Mouse (Mus musculus) adrenal gland, postnatal 10 days (tissue): ENCODE measurements around the gene Mrpl27. TPM values are rescaled to one million over a fixed set of nuclear protein-coding genes. Genes with fewer than 3 reads are reported as not detected.

ENCODE experiments used
- total RNA-seq, 2 experiments: library from RNA; stranded (reverse); gene quantifications; 2 replicates each; pipeline ENCODE4 v1.2.3; 2021

The Mrpl27 gene
- total RNA-seq, 2 experiments from 2014 or later: 92.1 to 96.4 TPM

Other genes starting within 250 kb of the Mrpl27 start
- gene Cacna1g, start 179.6 kb upstream of the Mrpl27 start, total RNA-seq: 1 to 10 TPM; 2.1 to 2.8 TPM
- gene Spata20, start 167.6 kb upstream of the Mrpl27 start, total RNA-seq: not detected
- 10 to 100 TPM in 1 of 2 experiments, 1 to 10 TPM in 1; 7.0 to 10.2 TPM for gene Epn3, start 153.8 kb upstream of the Mrpl27 start, total RNA-seq
- gene Mycbpap, start 132.0 kb upstream of the Mrpl27 start, total RNA-seq: 1 to 10 TPM; 3.3 to 4.8 TPM
- gene Rsad1, start 104.5 kb upstream of the Mrpl27 start, total RNA-seq: 10 to 100 TPM in 1 of 2 experiments, 1 to 10 TPM in 1; 8.3 to 10.1 TPM
- gene Chad, start 88.7 kb upstream of the Mrpl27 start, total RNA-seq: 1 to 10 TPM in 1 of 2 experiments, under 1 TPM in 1; 0.39 to 2.9 TPM
- gene Acsf2, start 51.9 kb upstream of the Mrpl27 start, total RNA-seq: 10 to 100 TPM; 55.9 to 57.7 TPM
- gene Lrrc59, start 24.0 kb upstream of the Mrpl27 start, total RNA-seq: 100 to 1,000 TPM; 101 to 119 TPM
- gene Eme1, start 197 bp downstream of the Mrpl27 start, total RNA-seq: 1 to 10 TPM; 2.0 to 3.6 TPM
- 10 to 100 TPM; 19.8 to 26.5 TPM for gene Xylt2, start 23.7 kb downstream of the Mrpl27 start, total RNA-seq
- not detected for gene Gm11541, start 50.7 kb downstream of the Mrpl27 start, total RNA-seq
- under 1 TPM; 0.36 to 0.48 TPM for gene Cdc34b, start 88.0 kb downstream of the Mrpl27 start, total RNA-seq
- not detected for gene Tmem92, start 128.9 kb downstream of the Mrpl27 start, total RNA-seq